Mouse (Mus musculus) B cell, adult 2 months (primary cell): ENCODE measurements around the gene Pde6g.

Experiments used
- DNase-seq, 2 experiments: peaks; one replicate each; pipeline ENCODE4 v3.0.0; 2022

The Pde6g gene

DNA sequence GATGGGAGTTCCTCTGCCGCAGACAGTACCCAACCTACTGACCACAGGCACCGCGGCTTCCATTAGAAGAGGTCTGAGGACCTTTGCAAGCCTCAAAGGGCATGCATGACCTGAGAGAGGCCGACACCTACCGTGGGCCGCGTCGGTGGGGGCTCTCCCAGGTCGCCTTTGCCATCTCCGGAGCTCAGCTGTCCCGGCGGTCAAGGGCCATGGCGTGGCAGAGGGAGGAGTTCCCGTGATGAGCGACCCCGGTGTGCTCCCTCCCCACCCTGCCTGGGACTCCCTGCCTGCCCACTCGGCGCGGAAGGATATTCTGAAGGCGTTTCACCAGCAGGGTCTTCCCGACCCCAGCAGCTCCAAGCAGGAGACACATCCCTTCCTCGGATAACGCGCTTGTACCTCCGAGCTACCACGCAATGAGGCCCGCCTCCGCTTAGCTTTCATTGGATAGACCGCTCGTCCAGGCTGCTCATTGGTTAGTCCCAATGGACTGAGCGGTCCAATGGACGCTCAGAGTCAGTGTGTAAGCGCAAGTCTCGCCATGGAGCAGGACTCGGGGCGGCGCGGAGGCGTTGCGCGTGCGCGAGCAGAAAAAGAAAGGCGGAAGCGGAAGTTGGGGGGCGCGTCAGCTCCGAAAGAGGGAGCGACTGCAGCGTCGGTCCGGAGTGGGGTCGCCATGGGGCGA lies 13.9 kb upstream of the Pde6g start, which contains the start of gene Arl16:
TSS of gene Arl16 (minus strand) at position 557 of the 685 bp plus-strand sequence.
- peak; percentile 93 to 94 for DNase-seq

DNA sequence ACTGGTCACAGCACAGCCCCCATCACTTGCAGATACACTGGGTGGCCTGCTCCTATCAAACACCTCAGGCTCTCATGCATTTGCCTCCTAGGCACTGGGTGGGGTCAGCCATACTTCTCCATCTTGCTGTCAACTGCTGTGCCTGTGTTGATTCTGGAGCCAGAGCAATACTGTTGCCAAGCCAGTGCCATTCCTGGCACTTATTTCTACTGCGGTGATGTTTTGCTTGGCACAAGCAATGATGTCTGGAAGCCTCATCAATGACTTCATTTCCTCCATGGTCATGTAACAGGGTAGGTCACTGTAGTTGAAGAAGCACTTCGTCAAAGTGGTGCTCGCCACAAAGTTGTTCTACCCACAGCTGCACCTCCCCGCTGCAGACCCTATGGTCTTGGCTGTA lies 12.2 kb upstream of the Pde6g start:
- no peak for DNase-seq

DNA sequence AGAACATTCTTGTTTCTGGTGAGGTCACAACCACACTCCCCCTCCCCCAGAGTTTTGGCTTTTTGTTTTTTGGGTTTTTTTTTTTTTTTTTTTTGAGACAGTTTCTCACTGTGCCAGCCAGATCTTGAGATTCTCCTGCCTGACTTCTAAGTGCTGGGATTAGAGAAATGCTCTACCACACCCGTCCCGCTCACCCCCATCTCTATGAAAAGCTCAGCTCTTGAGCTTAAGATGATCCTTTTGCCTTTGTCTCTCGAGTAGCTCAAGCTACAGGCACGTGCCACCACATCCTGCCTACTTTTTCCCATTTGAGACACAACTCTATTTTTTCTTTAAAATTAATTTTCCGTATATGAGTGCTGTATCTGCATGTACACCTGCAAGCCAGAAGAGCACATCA lies 11.1 kb upstream of the Pde6g start:
- no peak for DNase-seq

DNA sequence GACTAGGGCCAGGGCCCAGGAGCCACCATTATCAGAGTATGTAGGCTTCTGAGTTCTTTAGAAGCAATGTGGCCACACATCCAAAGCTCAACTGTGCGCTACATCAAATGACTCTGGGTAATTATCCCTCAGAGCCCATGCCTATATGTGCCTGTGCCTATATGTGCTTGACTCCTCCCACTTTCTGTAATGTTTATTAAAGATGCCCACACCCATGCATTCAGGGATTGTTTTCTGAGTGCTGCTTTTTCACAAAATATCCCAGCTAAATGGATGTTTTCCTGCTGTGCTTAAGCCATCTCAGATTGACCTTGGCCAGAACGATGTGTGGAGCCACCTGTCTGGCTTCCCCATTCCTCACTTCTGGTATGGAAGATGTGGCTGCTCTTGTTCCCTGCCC lies 10.2 kb upstream of the Pde6g start:
- no peak for DNase-seq

DNA sequence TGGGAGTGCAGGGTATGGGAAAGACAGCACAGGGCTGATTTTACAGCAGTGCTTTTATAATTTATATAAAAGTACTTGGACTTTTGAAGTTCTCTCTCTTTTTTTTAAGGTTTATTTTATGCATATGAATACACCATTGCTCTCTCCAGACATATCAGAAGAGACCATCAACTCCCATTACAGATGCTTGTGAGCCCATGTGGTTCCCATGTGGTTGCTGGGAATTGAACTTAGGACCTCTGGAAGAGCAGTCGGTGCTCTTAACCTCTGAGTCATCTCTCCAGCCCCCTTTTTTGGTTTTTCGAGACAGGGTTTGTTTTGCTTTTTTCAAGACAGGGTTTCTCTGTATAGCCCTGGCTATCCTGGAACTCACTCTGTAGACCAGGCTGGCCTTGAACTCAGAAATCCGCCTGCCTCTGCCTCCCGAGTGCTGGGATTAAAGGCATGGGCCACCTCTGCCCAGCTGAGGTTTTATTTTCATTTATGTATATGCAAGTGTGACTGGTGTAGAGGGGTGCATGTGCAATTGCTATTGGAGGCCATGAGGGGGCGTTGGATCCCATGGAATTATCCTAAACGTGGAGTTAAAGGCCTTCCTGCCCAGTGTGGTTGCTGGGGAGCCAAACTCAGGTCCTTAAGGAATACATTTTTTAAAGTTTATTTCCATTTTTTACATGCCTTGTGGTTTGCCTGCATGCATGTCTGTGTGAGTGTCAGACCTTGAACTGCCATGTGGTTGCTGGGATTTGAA lies 5.7 kb upstream of the Pde6g start:
- DNase-seq: no peak

DNA sequence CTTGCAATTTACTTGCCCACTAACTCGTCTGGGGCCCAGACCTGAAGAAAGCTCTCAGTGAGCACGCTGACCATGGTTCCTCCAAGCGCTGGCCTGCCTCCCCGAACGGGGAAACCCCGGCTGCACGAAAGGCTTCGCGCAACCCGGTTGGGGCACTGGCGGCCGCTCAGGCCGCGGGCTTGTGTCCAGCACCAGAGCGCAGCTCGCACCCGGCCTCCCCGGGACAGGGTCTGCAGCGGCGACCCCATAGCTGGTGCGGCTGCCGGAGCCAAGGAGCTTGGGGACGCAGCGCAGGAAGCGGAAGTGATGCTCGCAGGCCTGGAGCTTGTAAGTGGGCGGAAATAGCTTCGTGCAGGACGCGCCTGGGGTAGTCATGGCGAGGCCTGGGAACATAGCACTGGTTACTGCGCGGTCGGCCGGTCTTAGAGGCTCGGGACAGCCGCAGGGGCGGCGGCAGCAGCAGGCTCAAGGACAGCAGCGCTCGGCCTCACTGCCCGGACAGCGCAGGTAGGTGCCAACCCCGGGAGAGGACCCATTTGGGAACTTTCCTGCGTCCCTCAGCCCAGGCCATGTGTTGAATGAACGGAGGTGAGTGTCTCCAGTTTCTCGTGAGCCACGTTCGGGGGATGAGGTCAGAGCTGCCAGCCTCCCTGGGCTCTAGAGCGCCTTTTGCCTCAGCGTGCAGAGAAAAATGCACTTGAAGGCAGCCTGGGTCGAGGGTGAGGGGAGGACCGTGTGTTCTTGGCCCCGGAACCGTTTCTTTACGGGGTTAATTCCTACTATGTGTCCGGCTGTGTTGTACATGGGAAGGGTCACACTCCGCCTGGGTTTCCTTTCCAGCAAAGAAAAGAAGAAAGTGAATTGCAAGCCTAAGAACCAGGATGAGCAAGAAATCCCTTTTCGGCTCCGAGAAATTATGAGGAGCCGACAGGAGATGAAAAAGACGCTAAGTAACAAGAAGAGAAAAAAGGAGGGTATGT lies 4.8 kb upstream of the Pde6g start, which contains the start of the genes Oxld1 and Ccdc137:
TSS of gene Oxld1 (minus strand) at position 297 of the 980 bp plus-strand sequence.
TSS of gene Ccdc137 (plus strand) at position 344 of the 980 bp plus-strand sequence.
- DNase-seq: peak; percentile 74 to 78

DNA sequence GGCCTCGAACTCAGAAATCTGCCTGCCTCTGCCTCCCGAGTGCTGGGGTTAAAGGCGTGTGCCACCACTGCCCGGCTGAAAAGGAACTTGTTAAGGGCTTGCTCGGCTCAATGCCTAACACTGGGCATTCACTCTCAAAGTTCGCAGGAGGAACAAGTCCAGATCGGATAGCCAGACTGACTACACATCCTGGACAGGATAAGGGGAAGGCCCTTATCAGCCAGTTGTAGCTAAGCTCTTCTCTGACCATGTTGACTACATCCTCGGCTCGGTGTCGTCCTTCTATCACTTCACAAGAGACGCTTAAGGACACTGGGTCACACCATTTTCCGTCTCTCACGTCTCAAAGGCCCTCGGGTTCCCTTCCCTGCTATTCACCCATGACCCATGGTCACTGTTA lies 4.1 kb upstream of the Pde6g start:
- DNase-seq: peak in 1 of 2 experiments; percentile 9

DNA sequence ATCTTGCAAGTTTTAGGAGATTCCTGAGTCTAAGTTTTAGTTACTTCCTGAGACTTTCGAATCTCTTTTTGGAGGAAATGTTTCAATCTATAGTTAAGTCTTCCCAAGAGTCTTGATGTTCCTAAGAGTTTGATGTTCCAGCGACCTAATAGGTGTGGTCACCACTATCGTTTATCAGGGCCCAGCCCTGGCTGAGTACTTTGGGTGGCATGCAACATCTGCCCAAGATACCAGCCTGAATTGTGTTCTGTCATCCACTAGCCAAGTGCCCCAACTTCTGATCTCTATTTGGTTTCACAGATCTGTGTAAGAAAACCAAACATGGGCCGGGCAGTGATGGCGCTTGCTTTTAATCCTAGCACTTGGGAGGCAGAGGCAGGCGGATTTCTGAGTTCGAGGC lies 2.1 kb upstream of the Pde6g start:
- no peak for DNase-seq

DNA sequence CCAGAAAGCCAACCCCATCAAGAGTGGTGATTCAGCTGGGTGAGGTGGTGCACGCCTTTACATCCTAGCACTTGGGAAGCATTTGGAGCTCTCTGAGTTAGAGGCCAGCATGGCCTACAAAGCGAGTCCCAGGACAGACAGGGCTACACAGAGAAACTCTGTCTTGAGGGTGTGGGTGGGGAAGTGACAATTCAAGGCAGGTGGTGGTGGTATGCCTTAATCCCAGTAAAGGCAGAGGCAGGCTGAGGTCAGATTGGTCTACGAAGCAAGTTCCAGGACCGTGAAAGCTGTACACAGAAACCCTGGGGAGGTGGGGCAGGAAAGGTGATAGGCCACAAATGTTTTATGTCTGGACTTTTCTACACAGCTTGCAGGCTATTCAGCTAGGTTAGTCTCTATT lies 1.7 kb upstream of the Pde6g start:
- DNase-seq: no peak

DNA sequence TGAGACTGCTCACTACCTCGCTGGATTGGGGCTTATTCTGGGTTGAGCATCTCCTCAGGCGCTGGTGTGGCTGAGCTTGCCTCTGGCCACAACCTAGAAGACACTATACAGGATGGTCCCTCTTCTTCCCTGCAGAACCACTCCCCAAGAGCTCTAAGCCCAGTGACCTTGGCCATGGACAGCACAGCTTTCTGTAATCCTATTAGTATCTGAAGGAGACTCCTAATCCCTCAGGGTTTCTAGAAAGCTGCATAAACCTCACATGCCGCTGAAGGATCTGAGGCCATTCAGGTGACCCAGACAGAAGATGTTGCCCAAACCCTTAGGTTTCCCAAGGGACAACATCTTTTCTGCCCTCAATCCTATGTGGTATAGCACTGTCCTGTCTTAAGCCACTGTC lies 1.1 kb downstream of the Pde6g start:
- no peak for DNase-seq

DNA sequence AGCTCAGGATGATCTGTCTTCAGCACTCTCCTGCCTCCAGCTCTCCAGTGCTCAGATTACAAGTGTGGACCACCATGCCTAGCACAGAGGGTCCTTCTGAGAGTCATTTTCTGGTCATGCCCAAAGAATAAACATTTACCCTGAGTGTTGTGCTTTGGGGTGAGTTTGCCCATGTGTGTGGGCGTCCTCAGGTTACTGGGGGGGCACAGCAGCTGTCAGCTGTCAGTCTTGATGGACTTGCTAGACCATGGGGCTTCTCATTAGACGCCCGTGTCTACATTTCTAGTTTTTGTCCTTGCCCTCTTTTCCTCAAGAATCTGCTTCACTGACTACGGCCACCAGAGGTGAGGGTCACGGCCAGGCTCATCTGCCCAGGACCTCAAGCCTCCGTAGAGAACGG lies 6.1 kb downstream of the Pde6g start:
- DNase-seq: no peak

DNA sequence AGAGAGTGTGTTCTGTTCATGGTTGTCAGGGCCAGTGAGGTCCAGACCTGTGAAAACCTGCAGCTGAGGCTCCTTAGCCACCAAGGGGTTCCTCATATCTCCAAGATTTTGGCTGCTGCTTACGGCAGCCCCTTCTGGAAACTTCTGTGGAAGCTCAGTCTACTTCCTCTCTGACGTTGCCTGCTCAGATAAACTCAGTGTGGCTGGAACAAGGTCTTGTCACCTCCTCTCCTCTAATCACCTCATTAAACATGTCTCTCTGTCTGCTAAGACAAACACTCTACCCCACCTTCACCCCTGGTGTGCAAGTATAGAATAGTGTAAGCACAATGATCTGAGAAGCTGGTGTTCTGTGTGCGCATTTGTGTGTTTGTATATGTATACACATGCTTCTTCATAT lies 7.8 kb downstream of the Pde6g start:
- DNase-seq: no peak

DNA sequence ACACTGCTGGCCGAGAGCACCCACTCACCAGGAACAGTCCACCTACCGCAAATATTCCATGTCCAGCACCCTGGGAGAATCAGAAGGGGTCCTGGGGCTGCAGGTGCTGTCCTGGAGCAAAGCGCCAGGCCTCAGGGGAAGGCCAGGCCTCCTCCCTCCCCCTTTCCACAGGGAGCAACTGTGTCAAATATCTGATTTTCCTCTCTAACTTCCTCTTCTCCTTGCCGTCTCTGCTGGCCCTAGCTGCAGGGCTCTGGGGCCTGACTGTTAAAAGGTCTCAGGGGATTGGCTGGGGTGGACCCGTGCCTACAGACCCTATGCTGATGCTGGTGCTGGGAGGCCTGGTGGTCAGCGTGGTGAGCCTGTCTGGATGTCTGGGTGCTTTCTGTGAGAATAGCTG lies 9.2 kb downstream of the Pde6g start:
- no peak for DNase-seq

DNA sequence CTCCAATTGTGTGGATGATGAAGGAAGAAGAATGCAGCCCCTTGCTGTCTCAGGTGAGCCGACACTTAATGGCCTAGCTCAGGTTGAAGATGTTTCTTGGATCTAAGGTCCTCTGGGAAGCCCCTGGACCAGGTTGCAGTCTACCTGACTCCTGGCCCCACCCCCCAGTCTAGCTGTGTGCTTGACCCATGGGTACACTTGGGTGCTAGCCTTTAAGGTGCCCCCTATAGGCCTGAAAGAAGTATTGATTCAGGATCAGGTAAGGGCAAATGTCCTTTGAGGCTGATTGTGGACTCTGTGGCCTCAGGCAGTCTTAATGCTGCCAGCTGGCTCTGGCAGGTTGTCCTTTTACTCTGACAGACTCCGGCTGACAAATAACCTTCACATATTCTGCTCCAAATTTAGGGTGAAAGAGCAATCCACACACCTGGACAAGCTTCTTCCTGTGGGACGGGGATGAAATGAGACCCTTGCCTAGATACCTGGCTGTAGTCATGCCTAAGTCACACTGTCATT lies 10.5 kb downstream of the Pde6g start:
- no peak for DNase-seq

DNA sequence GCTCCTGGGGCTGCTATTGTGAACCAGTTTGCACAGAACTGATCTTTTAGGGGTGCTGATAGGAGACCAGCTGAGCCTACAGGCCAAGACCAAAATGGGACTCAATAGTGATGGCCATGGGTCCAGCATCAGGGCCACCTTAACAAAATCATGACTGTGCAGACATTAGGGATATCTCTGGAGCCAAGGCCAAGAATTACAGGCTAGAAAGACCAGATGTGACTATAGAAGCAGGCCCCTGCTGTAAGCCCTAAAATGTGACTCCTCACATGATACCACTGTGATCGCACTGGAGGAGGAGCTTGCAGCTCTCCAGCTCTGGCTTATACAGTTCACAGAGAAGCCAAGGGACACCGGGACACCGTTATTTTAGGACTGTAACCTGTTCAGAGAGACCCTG lies 11.0 kb downstream of the Pde6g start, which contains the start of gene Tspan10:
TSS of gene Tspan10 (plus strand) at position 301 of the 400 bp plus-strand sequence.
- no peak for DNase-seq

DNA sequence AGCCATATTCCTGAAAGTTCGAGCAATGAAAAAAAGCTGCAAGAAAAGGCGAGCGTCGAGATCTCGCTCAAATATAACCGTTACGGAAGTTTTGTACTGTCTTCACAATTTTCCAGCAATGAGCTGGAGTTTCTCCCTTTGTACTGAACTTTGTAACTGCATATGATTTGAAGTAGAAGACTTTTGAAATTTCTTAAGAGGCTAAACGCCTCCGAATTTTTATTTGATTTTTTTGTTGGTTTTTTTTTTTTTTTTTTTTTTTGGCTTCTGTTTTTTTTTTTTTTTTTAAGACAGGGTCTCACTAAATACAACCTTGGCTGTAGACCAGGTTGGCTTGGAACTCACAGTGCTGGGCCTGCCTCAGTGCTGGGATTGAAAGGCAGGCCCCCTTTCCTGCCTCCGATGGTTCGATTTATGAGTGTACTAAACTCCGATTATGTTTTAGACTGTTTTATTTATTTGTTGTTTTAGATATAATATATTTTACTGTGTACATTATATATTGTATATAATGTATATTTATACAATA lies 15.4 kb downstream of the Pde6g start:
- DNase-seq: no peak

DNA sequence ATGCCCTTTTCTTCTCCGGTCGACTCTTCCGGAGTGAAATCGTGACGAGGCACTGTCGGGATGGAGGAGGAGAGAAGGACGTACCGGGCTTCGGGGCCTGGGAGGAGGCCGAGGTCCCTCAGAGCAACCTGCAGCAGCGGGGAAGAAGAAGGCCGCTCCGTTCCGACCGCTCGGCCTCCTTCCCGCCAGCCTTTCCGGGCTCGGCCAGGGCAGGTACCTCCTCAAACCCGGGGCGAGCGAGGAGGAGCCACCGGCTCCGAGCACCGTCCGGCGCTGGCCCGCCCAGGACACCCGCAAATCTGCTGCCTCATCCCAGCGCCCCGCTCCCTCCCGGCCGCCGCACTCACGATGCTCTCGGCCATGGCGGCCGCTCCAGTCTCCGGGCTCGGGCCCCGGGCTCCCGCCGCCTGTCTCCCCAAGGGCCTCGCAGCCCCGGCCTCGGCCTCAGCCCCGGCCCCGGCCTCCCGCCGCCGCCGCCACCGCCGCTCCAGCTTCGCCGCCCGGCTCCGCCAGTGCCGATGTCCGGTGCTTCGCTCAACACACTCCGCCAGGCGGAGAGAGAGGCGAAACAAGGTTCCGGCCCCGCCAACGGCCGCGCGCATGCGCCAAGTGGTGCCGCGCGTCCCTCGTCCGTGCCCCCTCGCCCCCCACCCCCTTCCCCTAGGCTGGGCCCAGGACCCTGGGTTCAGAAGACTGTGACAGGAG lies 16.0 kb downstream of the Pde6g start, which contains the start of gene Nploc4:
TSS of gene Nploc4 (minus strand) at position 557 of the 705 bp plus-strand sequence.
- DNase-seq: peak; percentile 89 to 92

DNA sequence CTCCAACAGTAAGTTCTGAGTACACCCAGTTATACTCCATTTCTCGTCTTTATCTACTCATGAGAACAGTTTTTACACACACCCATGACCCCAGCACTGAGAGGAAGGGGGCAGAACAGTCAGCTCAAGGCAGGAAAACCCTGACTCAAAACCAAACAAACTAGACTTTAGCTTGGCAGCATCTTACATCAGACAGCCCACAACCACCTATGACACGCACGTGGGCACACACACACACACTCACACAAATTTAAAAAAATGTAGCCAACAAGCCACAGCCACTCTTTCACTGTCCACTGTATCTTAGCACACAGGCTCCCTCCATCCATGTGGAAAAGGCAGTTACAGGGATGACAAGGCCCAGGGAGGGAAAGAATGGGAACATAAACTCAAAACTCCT lies 26.6 kb downstream of the Pde6g start:
- DNase-seq: no peak

DNA sequence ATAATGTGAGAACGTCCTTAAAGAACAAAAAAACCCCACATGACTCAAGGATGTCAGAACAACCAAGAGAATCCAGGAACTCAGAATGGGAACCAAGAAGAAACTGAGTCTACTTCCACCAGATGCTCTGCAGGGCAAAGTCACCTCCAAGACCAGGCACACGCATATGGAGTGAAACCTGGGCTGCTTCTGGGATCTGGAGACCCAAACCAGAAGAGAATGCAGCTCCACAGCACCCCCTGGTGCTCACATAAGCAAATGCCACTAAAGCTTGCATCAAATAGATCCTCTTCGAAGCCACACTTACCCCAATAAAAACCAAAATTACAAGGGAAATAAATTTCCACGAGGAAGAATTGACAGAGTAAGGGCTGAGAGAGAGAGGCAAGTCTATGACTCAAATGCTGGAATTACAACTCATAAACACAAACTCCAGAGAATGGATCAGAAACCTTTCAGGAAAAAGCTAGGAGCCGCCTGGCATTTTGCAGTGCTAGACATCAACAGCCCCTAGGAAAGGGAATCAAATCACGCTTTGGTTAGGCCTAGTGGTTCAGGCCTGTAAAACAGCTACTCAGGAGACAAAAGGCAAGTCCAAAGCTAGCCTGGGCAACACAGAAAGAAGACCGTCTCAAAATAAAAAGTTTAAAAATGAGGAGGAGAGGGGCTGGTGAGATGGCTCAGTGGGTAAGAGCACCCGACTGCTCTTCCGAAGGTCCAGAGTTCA lies 29.6 kb downstream of the Pde6g start:
- DNase-seq: peak; percentile 71 to 74

DNA sequence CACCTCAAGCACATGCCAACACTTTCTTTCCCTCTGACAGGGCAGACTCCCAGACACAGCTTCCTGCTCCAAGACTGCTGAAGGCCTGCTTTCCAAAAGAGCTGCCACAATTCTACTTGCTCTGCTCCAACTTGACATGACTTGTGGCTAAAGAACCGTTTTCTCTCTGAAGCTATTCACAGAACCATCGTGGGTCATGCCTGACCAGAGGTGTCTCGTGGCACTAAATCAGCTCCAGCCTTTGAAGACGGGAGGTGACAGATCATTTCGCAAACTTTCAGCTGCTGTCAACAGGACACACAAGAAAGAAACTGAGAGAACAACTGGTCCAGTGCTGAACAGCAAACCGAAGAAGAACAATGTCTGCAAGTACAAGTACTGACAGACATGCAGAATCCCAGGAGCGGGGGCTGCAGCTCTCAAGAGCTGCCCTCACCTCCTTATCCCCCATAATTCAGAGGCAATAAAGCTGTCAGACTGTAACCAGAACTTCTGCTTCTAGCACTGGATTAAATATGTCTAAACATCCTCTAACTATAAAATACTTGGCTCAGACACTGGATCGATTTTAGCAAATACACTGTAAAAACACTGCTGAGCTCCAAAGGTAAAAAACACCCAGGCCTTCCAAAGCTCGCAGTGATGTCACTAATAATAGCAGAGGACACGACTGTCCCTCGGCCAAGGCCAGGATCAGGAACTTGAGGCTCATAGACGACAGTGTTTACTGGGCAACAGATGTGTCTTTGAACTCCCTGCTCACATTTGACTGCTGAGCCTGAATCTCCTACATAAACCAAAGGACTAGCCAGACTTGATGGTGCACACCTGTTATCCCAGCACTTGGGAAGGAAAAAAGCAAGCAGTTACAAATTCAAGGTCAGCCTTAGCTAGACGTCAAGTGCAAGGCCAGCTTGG lies 30.4 kb downstream of the Pde6g start:
- no peak for DNase-seq
